Mouse (Mus musculus): Measurements from ENCODE around the gene Ndufaf3.

DNA sequence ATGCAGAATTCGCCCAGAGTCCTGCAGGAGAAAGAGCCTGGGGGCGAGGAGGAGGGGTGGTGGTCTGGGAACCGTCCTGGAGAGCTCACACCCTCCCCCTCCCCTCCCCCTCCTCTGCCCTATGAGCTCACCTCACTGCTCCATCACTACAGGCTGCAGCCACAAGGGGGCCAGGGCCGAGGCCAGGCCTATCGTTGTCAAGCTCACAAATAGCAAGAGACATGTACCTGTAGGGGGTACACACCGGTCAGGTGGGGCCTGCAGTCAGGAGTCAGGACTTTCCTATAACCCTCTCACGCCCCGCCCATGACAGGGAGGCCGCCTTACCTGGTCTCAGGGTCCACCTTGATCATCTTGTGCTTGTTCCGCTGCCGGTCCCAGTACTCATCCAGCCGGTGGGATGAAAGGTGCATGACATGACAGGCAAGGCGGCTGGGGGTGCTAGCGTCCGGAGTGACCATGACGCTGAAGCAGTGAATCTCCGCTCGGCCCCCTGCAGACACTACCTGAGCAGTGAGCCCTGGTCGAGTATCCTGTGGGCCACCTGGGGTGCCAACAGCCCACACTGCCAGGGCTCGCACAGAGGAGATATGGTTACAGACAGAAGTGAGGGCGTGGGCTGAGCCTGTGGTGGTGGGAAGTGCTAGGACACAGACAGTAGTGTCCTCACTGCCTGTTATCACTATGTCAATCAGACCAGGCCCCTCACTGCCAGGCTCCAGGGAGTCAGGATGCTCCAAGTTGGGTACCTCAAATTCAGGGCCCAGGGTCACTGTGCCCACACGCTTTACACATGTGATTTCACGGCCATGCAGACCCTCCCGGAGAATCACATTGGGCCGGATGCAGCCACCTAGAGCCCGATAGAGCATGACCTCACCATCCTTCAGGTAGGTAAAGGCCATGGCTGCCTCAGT is 6.8 kb upstream of the Ndufaf3 start:
- TF ChIP-seq CTCF (IDR thresholded peaks at IDR 0.05; ENCODE audit: low read depth, low read length) (peak; percentile 45), GATA1 (IDR thresholded peaks at IDR 0.05; ENCODE audit: borderline replicate concordance, low read length) (no peak), POLR2AphosphoS5 (IDR thresholded peaks at IDR 0.05; ENCODE audit: insufficient replicate concordance, low read depth, low read length) (peak; percentile 20; the same call in 1 of the 2 replicates), TAL1 (conservative IDR thresholded peaks at IDR 0.05; ENCODE audit: low read depth, low read length) (no peak)
